Mouse (Mus musculus): Measurements from ENCODE around the gene Glrx5.

Gene Glrx5

DNA sequence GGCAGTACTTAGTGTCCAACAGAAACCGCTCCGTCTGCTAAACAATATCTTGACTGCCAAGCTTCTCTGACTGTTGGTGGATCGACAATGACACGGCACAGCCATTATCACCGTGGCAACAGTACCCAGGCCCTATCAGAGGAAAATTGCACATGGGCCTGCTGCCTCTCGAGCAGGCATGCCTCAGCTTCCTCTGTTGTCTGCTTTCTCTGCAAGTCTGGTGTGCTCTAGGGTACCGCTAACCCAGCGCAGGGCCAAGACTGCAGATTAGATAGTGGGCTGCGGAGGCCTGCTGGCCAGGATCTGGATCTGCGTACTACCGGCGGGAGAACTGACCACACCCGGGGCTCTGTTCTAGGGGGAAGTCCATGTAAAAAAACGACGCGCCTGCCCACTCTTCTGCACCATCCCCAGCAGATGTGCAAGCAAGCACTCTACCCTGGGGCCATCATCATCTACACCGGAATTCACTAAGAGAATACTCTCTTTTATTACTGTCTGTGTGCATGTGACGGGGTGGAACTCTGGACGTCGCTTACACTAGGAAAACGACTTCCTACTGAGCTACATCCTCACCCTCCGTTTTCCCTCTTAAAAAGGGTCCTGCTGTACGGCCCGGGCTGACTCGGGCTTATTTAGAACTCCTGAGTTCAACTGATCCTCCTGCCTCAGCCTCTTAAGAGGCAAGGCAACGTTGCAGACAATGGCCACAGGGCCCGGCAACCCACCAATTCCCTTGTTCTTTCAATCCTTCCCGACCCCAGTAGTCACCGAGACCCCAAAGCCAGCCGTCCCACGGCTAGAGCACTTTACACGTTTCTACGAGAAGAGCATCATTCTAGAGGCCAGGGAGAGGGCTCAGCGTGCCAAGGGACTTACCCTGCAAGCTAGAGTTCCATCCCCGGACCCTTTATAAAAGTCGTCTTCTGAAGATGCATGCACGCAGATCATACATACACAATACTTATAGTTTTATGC, 1.1 kb upstream of the Glrx5 start:
- no peak for DNase-seq (ENCODE audit: low spot score)

DNA sequence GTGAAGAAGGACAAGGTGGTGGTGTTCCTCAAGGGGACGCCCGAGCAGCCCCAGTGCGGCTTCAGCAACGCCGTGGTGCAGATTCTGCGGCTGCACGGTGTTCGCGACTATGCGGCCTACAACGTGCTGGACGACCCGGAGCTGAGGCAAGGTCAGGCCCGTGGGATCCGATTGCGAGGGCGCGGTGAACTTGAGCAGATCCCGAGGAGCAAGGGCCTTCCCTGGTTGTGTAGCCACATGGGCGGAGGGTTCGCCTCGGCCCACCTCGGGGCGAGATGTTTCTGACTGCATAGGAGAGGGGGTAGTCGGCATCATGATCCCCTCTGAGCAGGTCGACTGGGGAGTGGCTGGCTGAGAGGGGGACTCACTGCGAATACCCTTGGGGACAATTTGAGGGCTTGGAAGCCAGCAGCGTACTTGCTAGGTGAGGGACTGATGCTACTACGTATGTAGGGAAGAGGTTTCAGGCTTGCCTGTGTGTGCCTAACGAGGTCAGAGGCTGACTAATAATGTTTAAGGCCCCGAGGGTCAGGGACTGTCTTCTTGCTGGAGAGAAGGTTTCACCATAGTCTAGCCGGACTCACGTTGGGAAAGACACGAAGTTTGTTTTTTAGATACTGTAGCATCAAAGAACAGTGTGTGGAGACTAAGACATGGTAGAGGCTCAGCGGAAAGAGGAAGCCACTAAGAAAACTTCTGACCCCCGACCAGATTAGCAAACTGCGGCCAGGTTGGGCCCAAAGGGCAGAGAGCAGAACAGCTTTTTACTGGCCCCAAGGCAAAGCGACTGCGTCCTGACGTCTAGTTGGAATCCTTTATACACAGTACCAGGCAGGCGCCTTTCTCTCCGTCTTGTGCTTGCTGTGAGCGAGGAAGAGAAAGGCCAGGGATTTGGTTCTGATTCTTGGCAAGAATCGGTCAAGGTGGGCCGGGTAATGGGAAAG, 616 bp downstream of the Glrx5 start:
- DNase-seq (ENCODE audit: low spot score) = no peak

DNA sequence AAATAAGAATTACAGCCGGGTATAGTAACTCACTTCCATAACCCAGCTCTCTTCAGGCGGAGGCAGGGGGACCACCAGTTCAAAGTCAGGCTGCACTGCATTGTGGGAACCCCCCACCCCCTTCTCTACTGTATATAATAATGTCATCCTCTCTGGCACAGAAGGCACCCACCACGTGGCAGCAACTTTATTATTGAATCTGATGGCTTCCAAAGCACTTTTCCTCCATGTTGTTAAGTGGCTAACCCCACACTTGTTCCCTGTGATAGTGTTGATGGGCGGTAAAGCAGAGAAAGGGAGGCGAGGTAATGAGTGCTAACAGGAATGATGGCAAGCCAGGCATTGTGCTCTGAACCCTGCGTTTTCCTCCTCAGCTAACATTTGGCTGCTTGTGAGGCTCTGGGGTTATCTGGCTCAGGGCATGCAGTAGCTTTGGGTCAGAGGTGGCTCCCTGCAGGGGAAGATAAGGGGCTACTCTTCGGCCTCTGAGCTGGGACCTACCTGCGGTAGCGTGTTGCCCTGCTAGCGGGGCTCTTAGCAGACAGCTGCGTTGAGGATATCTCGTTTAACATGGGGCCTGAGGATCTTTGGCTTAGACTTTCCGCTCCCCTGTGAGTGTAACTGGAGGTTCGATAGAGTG, 1.8 kb downstream of the Glrx5 start:
- DNase-seq (ENCODE audit: low spot score) = peak; percentile 64

DNA sequence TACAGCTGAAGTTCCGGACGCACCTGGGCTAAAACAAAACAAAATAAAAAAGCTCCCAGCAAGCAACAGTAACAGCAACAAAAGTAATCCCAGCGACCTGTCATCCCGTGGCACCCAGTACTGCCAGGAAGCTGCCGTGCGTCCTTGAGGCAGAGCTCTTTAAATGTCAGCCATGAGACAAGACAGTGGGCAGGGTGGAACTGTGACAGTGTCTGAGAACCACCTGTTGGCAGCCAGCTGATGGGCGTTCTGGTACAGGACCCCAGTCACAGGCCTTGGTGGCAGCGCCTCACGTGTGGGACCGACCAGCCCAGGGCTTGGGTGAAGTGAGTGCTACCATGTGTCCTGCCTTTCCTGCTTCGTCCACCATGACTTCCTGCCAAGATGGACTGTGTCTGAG, 5.7 kb downstream of the Glrx5 start:
- DNase-seq (ENCODE audit: low spot score) = no peak

DNA sequence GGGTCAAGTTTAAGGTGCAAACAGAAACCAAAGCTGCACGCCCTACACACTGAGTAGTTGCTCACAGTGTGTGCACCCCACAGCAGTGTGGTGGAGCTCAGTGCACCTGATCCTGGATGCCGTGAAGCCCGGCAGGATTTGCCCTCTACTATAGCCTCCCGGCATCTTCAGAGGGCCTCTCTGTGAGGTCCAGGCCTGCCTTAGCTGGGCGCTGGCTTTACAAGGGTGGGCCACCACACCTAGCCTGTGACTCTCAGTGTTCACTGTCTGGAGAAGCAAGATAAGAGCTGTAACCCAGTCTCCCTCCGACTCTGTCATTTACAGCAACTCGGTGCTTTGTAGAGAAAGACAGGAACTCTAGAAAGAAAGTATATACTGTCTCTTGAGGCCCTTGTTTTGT, 6.4 kb downstream of the Glrx5 start:
- peak; percentile 63 for DNase-seq (ENCODE audit: low spot score)

DNA sequence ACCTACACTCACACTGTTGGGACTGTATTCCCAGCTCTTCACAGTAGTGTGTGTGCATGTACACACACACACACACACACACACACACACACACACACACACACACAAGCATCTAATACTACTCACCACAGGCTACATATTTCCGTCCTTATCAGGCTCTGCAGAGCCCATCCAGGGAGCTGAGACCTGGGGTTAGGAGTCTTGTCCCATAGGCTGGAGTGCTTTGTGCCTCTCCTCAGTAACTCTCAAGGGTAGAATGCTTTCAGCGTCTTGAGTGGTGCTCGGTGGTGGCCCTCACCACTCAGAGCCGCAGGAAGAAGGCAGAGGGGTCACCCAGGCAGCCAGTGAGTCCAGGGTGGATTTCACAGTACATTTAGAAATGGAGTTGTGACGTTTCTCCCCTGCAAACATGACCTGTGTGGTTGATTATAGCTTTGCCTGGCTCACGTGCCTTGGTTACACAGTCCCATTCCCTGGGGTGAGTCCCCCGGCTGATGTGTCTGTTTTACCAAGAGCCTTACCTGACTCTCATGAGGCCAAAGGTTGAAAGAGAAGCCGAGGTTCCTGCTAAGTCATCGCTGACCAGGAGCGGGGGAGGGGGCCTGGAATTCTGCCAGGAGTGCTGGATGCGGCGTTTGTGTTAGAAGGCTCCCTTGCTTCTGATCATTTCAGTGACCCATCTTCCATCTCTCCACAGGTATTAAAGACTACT, 7.2 kb downstream of the Glrx5 start:
- no peak for DNase-seq (ENCODE audit: low spot score)

DNA sequence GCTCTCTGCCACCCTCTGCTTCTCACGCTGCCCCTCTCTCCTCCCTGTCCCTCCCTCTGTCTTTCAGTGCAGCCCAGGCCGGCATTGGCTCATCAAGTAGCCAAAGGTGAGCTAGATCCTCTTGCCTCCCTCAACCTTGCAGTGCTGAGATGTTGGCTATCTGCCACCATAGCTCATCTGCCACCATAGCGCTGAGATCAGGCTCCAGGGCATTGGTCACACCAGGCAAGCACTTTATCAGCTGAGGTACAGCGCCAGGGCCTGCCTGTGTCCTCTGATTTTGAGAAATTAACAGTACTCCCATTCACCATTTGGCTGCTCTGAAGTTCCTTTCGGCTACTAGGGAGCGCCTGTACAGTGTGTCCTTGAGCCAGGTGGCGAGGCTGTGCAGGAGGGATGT, 8.5 kb downstream of the Glrx5 start:
- peak; percentile 68 for DNase-seq (ENCODE audit: low spot score)

DNA sequence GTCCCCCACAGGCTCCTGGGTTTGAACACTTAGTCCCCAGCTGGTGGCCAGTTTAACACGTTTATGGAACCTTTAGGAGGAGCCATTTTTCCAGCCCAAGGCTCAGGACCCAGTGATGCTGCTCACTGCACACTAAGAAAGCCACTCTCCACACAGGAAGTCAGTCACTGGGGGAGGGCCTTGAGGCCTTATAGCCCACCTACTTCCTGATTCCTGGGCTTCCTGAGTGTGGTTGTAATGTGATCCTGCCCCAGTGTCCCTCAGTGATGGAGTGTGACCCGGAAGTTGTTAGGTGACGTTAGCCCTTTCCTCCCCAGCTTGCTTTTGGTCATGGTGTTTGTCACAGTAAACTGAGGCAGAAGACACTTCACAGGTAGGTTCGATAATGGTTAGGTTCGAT, 10.6 kb downstream of the Glrx5 start:
- DNase-seq (ENCODE audit: low spot score) = no peak

DNA sequence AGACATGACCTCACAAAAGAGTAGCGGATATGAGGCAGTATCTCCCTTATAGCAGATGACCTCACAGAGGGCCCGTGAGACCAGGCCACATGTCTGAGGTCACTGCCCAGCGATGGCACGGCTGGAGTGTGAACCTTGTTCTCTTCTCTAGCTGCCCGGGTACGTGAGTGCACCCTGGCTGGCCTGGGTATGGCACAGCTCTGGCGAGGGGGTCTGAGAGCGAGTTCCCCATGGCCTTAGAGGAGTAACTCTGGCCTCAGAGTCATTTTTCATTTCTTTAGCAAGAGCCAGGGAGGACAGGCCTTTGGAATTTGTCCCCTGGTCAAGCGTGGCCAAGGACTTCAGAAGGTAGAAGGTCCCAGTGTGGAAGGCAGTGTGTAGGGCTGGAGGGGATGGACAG, 12.3 kb downstream of the Glrx5 start:
- no peak for DNase-seq (ENCODE audit: low spot score)

DNA sequence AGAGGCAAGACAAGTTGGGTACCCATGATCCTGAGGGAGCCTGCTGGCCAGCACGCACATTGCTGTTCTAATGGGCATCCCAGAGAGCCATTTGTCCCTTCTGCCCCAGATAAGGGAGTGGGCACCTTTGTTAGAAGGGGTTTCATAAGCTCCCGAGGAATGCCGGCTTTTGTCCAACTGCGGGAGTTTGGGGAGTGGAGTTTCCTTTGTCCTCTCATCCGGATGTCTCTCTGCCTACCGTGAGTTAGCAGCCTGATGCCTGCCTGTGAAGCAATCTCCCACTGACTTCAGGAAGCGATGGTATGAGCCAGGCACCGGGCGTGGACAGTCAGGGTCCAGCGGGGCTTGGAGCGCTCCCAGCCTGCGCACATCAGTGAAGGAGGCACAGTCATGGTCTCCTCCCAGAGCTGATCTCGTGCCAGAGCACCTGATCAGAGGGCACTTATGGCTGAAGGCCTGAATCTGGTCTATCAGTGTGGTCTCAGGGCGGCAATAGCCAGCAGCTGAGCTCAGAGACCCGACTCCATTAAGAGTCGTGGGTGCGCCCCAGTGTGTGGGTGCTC, 15.9 kb downstream of the Glrx5 start:
- no peak for DNase-seq (ENCODE audit: low spot score)

DNA sequence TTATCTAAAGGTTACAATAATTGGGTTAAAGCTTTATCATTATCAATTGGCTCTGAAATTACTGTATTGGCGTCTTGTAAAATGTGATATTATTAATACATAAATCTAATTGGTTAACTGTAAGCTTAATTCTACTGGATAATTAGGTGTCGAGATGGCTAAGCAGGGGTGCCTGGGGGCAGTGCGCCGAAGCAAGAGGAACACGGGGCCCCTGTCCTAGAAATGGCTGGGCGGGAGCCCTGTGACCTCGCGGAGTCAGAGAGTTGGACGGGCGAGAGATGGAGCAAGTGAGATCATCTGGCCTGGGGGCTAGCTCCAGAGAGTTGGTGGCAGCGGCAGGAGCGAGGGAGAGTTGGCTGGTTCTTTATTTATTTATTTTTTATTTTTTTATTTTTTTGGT, 17.3 kb downstream of the Glrx5 start:
- no peak for DNase-seq (ENCODE audit: low spot score)

DNA sequence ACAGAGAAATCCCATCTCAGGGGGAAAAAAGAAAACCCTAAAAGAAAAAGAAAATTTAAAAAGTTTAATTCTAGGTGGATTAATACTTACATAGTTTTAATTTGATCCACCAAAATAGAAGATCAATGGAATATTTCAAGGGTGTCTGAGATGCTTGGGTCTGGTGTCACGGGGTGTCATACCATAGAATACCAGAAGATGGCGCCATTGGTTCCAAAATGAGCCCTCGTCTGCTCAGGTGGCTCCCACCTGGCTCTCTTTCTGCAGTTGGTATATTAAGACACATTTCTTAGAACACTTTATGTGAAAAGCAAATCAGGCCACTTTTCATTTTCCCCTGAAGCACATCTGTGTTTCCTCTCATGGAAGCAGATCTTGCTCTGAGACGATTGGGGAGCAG, 18.4 kb downstream of the Glrx5 start:
- DNase-seq (ENCODE audit: low spot score) = peak; percentile 54

DNA sequence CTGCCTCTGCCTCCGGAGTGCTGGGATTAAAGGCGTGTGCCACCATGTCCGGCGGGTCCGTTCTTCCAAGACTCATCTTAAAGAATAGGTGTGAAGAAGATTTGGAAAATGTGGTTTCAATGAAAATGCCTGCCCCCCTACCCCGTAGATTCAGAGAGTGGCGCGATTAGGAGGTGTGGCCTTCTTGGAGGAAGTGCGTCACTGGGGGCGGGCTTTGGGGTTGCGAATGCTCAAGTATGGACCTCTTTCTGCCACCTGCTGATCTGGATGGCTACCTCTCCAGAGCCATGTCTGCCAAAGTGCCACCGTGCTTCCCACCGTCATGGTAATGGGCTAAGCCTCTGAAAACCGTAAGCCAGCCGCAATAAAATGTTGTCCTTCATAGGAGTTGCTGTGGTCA, 21.6 kb downstream of the Glrx5 start:
- DNase-seq (ENCODE audit: low spot score) = no peak

DNA sequence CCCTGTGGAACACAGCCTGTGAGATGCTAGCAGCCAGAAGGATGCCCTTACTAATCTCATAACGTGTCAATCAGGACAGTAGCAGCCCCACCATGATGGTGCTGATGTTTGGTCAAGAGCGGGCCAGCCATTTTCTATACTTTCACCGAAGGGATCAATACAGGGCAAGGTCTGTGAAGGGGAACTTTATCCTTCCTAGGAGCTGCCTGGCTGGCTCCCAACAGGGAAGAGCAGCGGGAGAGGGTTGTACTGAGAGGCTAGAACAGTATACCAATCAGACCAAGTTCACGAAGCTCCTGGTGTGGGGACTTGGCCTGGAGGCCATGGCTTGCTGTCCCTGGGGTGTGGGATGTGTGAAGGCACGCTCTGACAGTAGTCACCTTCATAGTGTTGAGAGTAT, 22.8 kb downstream of the Glrx5 start:
- no peak for DNase-seq (ENCODE audit: low spot score)

DNA sequence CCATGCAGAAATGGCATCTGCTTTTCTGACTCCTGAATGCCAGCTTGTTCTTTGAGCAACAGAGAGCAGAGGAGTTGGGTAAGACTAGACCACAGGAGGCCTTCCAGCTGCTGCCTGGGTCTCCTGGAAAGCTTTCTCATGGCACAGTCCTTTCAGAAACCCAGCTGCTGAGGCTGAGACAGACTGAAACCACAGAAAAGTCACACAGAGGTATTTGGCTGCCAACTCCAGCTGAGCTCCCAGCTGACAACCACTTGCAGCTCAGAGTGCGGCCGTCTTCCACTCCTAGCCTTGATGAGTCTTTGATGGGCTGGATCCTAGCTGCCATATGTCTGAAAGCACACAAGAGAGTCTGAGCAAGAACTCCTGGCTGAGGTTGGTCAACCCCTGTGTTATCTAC, 27.5 kb downstream of the Glrx5 start:
- DNase-seq (ENCODE audit: low spot score) = no peak

DNA sequence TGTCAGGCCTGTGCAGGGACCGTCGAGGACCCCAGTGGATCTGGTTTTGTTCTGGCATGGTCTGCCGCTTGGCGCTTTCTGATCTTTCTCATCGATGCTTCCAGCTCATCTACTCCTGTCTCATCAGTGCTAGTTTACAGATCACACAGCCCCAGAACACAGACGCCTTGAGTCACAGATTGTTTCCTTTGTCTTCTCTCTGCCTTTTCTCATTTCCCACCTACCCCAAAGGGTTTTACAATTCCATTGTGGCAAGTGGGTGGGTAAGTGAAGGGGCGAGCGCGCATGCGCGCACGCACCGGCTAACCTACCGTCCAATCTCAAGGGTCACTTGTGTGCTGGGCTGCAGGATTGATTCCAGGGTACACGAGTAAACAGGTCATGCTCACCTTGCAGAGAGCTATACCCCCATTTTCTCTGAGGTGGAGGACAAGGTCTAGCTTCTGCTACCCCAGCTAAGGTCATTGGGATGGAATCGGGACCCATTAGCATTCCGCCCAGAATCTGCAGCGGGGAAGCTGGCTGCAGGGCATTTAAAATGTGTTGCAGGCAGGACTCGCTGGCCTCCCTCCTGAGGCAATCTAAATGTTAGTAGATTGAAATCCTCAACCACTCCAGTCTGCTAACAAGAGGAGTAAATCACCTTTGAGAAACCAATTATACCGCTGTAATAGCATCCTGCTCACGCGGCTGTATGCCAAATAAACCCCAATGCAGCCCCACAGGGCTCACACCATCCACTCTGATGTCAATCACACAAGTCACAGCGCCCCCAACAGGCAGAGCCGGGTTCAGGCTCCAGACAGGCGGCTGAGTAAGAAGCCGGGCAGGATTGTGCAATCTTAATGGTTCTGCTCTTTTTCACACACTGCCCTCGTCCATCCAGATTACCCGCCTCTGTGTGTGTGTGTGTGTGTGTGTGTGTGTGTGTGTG, 31.0 kb downstream of the Glrx5 start:
- DNase-seq (ENCODE audit: low spot score) = no peak

DNA sequence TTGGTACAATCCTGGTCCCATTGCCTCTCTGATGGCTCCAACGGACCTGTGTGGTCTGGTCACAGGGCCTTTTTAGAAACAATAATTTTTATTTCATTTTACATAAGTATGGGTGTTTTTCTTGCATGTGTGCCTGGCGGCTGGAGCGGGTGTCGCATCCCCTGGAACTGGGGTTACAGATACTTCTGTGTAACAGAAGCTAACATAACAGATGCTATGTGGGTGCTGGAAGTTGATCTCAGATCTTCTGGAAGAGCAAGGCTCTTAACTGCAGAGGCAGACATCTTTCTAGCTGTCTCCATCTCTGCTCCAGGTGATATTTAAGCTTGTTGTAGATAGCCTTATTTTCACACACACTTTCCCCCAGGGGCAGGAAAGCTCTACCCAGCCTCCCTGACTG, 31.7 kb downstream of the Glrx5 start:
- no peak for DNase-seq (ENCODE audit: low spot score)

DNA sequence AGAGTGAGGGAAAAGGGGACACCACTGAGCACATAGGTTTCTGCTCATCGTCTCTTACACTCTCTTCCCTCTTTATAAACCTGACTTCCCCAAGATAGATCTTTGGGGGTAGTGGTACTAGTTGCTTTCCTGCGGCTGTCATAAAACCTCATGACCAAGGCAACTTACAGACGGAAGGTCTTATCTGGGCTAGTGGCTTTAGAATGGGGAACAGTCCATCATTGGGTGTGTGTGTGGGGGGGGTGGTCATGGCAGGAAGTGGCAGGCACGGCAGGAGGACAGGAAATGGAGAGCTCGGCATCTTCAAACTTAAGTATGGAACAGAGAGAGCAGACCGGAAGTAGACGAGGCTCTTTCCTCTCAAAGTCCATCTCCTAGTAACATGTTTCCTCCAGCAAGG, 32.6 kb downstream of the Glrx5 start:
- DNase-seq (ENCODE audit: low spot score) = no peak

DNA sequence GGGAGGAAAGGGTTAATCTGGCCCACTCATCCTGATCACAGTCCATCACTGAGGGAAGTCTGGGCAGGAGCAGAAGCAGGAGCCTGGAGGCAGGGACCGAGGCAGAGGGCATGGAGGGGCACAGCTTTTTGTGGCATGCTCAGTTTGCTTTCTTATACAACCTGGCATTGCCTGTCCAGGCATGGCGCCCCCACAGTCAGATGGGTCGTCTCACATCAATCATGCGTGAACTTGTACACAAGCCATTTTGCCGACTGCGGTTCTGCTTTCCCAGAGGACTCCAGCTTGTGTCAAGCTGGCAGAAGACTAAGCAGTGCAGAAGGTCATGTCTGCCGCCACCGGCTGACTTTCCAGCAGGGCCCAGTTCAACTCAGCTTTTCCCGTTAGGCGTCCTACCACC, 34.0 kb downstream of the Glrx5 start:
- no peak for DNase-seq (ENCODE audit: low spot score)

DNA sequence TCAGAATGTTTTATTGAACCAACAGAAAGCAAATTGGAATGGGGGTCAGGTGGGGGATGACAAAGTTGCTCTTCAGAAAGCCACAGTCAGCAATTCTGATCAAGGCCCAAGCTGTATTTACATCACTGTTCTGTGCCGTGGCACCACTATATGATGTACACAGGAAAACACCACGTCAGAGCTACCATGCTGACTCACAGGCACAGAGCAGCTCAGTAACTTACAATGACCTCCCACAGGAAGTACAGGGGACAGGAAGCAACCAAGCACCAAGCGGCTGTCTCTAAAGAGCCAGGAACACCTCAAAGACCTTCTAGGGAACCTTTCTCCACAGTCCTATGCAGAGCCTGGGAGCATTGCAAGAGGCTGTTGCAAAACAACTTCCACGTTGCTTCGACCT, 36.4 kb downstream of the Glrx5 start:
- no peak for DNase-seq (ENCODE audit: low spot score)
